Mouse (Mus musculus) T-cell, adult 2 months (primary cell): ENCODE data around the gene Hexb.

Experiments used
- DNase-seq: peaks from one replicate; pipeline ENCODE4 v3.0.0; 2022; ENCODE audit warnings: low spot score

Gene Hexb

GRCm38 (mm10) chr13:97197932-97198562, at the start of gene Hexb:
TSS of gene Hexb (minus strand) at chr13:97198357.
- DNase-seq, result peak; percentile 94

GRCm38 (mm10) chr13:97247754-97248153, 49.6 kb upstream of the Hexb start:
- DNase-seq, result no peak

- no peak for DNase-seq
These were observed 48.1 kb upstream of the Hexb start for GRCm38 (mm10) chr13:97246217-97246616.

GRCm38 (mm10) chr13:97245157-97245556, 47.0 kb upstream of the Hexb start:
- no peak for DNase-seq

- DNase-seq, result no peak
These were observed 46.6 kb upstream of the Hexb start for GRCm38 (mm10) chr13:97244712-97245105.

- no peak for DNase-seq
These were observed 46.0 kb upstream of the Hexb start for GRCm38 (mm10) chr13:97243962-97244711.

- no peak for DNase-seq
These were observed 44.6 kb upstream of the Hexb start for GRCm38 (mm10) chr13:97242716-97243115.

- no peak for DNase-seq
These were observed 43.7 kb upstream of the Hexb start for GRCm38 (mm10) chr13:97241787-97242280.

GRCm38 (mm10) chr13:97240965-97241786, 43.0 kb upstream of the Hexb start, which contains the start of gene Enc1:
TSS of gene Enc1 (plus strand) at chr13:97241105.
- DNase-seq, result peak; percentile 91

- DNase-seq, result peak; percentile 58
These were observed 42.3 kb upstream of the Hexb start for GRCm38 (mm10) chr13:97240279-97240964.

- peak; percentile 47 for DNase-seq
These were observed 41.4 kb upstream of the Hexb start for GRCm38 (mm10) chr13:97239343-97240180.

- DNase-seq, result peak; percentile 68
These were observed 40.2 kb upstream of the Hexb start for GRCm38 (mm10) chr13:97238181-97238981.

GRCm38 (mm10) chr13:97237700-97238099, 39.5 kb upstream of the Hexb start:
- no peak for DNase-seq

- DNase-seq, result no peak
These were observed 37.8 kb upstream of the Hexb start for GRCm38 (mm10) chr13:97235911-97236310.

GRCm38 (mm10) chr13:97234785-97235417, 36.7 kb upstream of the Hexb start:
- DNase-seq, result peak; percentile 83

GRCm38 (mm10) chr13:97233092-97233491, 34.9 kb upstream of the Hexb start:
- DNase-seq, result no peak

GRCm38 (mm10) chr13:97230101-97230500, 31.9 kb upstream of the Hexb start:
- DNase-seq, result no peak

- DNase-seq, result no peak
These were observed 29.6 kb upstream of the Hexb start for GRCm38 (mm10) chr13:97227795-97228194.

- no peak for DNase-seq
These were observed 27.0 kb upstream of the Hexb start for GRCm38 (mm10) chr13:97225130-97225529.
